8 mouse cellular contexts compared by ENCODE assay signal in genomic region chr15:81236062-81236461, GRCm38 (mm10). TPM values are rescaled to one million over a fixed set of nuclear protein-coding genes. Genes with fewer than 3 reads are reported as not detected.
A peak's percentile ranks its signal among the peaks of the same experiment; 100 is the strongest.
DNase-seq lines count a peak whose midpoint lies in the region; ATAC-seq lines count a peak whose summit lies in the region.

No protein-coding gene starts in this region.

- H3K36me3 ChIP-seq in liver, embryonic 11.5 days (ENCODE audit: control insufficient read depth, insufficient read depth, low read length), result no peaks in the 10 kb centered on the region
- H3K36me3 ChIP-seq in forebrain, embryonic 13.5 days (ENCODE audit: poor library complexity, severe bottlenecking), result no peaks in the 10 kb centered on the region
- H3K36me3 ChIP-seq in limb, embryonic 10.5 days, result no peaks in the 10 kb centered on the region
- H3K36me3 ChIP-seq in neural tube, embryonic 14.5 days (ENCODE audit: control insufficient read depth, insufficient read depth, low read length), result no peaks in the 10 kb centered on the region

- peaks cover 8% of the 10 kb centered on the region for H3K4me1 ChIP-seq in liver, embryonic 11.5 days (replicated peaks; ENCODE audit: control insufficient read depth, insufficient read depth, low read length)
- peaks cover 17% of the 10 kb centered on the region for H3K4me1 ChIP-seq in forebrain, embryonic 13.5 days
- H3K4me1 ChIP-seq in limb, embryonic 10.5 days, result peaks cover 17% of the 10 kb centered on the region
- H3K4me1 ChIP-seq in neural tube, embryonic 14.5 days (ENCODE audit: control insufficient read depth, insufficient read depth, low read length), result peaks cover 2% of the 10 kb centered on the region; the same call in 1 of the 2 replicates

- WGBS in liver, embryonic 11.5 days, result 7% methylated on average over 8 of the region's 8 CpGs
- 3% methylated on average over 8 of the region's 8 CpGs for WGBS in forebrain, embryonic 13.5 days
- WGBS in limb, embryonic 10.5 days, result 7% methylated on average over 8 of the region's 8 CpGs
- 7% methylated on average over 8 of the region's 8 CpGs for WGBS in neural tube, embryonic 14.5 days

- H3K9ac ChIP-seq in liver, embryonic 11.5 days (ENCODE audit: low read depth, low read length), result no peak overlapping the region
- H3K9ac ChIP-seq in forebrain, embryonic 13.5 days, result peak overlapping the region; percentile 64
- peak overlapping the region; percentile 57 for H3K9ac ChIP-seq in neural tube, embryonic 14.5 days (replicated peaks; ENCODE audit: low read depth, low read length)

- no peak overlapping the region for H3K27ac ChIP-seq in liver, embryonic 11.5 days (ENCODE audit: low read depth, low read length)
- no peak overlapping the region for H3K27ac ChIP-seq in forebrain, embryonic 13.5 days
- H3K27ac ChIP-seq in limb, embryonic 10.5 days, result no peak overlapping the region
- no peak overlapping the region; the same call in 1 of the 2 replicates for H3K27ac ChIP-seq in neural tube, embryonic 14.5 days (ENCODE audit: low read depth, low read length)

- H3K27me3 ChIP-seq in liver, embryonic 11.5 days (replicated peaks; ENCODE audit: control insufficient read depth, insufficient read depth, low read length), result peaks cover 37% of the 10 kb centered on the region
- H3K27me3 ChIP-seq in forebrain, embryonic 13.5 days, result peaks cover 13% of the 10 kb centered on the region
- peaks cover 62% of the 10 kb centered on the region for H3K27me3 ChIP-seq in limb, embryonic 10.5 days (ENCODE audit: low read depth, poor library complexity, severe bottlenecking)
- no peaks in the 10 kb centered on the region for H3K27me3 ChIP-seq in neural tube, embryonic 14.5 days (ENCODE audit: control insufficient read depth, insufficient read depth, low read length)

- peak overlapping the region; percentile 37 for H3K4me3 ChIP-seq in liver, embryonic 11.5 days (ENCODE audit: low read depth, low read length)
- H3K4me3 ChIP-seq in forebrain, embryonic 13.5 days, result peak overlapping the region; percentile 46
- peak overlapping the region; percentile 49 for H3K4me3 ChIP-seq in limb, embryonic 10.5 days
- H3K4me3 ChIP-seq in neural tube, embryonic 14.5 days (ENCODE audit: low read depth, low read length), result peak overlapping the region; percentile 42

- no peak for DNase-seq in liver, embryonic 11.5 days (ENCODE audit: low spot score)
- no peak for DNase-seq in liver
- no peak for DNase-seq in limb, embryonic 10.5 days (ENCODE audit: low spot score)
- no peak for DNase-seq in spleen, postnatal 4 days (ENCODE audit: low spot score in 2 of 2)
- no peak for DNase-seq in cerebellum, postnatal 25 days
- DNase-seq in spleen, adult 18-20 months, result no peak

- no peak for ATAC-seq in liver, embryonic 11.5 days (replicated peaks; ENCODE audit: low FRiP score)
- ATAC-seq in forebrain, embryonic 13.5 days, result no peak
- no peak for ATAC-seq in neural tube, embryonic 14.5 days (ENCODE audit: low read depth)

- no peaks in the 10 kb centered on the region for H3K9me3 ChIP-seq in liver, embryonic 11.5 days (ENCODE audit: control insufficient read depth, low read length)
- no peaks in the 10 kb centered on the region for H3K9me3 ChIP-seq in forebrain, embryonic 13.5 days (replicated peaks)
- H3K9me3 ChIP-seq in limb, embryonic 10.5 days (replicated peaks), result no peaks in the 10 kb centered on the region
- H3K9me3 ChIP-seq in neural tube, embryonic 14.5 days (ENCODE audit: control insufficient read depth, low read length), result no peaks in the 10 kb centered on the region

- peak overlapping the region; percentile 68 for H3K4me2 ChIP-seq in liver, embryonic 11.5 days
- H3K4me2 ChIP-seq in forebrain, embryonic 13.5 days, result peak overlapping the region; percentile 83
- H3K4me2 ChIP-seq in neural tube, embryonic 14.5 days (ENCODE audit: low read depth, low read length), result peak overlapping the region; percentile 79

RNA-seq across cellular contexts. Expression of gene Mchr1, which starts 0.8 kb away (rescaled TPM):
- polyA plus RNA-seq in liver, embryonic 11.5 days (2014; fragmentation: Nextera tagmentation; extraction: Ambion mirVana), result 0.12 and 0.29 TPM in 2 replicates
- 0.87 and 0.92 TPM in 2 replicates for polyA plus RNA-seq in forebrain, embryonic 13.5 days (2015; fragmentation: Nextera tagmentation; extraction: Ambion mirVana)
- 0.25 TPM in 1 of 2 replicates, not detected in the other for polyA plus RNA-seq in limb, embryonic 10.5 days (2016; fragmentation: Nextera tagmentation; extraction: Ambion mirVana)
- polyA plus RNA-seq in neural tube, embryonic 14.5 days (2014; fragmentation: Nextera tagmentation; extraction: Ambion mirVana), result 2.3 and 3.5 TPM in 2 replicates

RNA-seq across cellular contexts. Expression of gene Mrtfa, which starts 45.5 kb away (rescaled TPM):
- polyA plus RNA-seq in liver, embryonic 11.5 days (2014; fragmentation: Nextera tagmentation; extraction: Ambion mirVana), result 18.9 and 20.6 TPM in 2 replicates
- polyA plus RNA-seq in forebrain, embryonic 13.5 days (2015; fragmentation: Nextera tagmentation; extraction: Ambion mirVana), result 21.2 and 23.4 TPM in 2 replicates
- polyA plus RNA-seq in limb, embryonic 10.5 days (2016; fragmentation: Nextera tagmentation; extraction: Ambion mirVana), result 24.0 and 24.9 TPM in 2 replicates
- polyA plus RNA-seq in neural tube, embryonic 14.5 days (2014; fragmentation: Nextera tagmentation; extraction: Ambion mirVana), result 31.3 and 32.4 TPM in 2 replicates
